Mouse (Mus musculus) spleen, adult 2 months (tissue): ENCODE measurements around the gene Hoxb3.

Experiments
- CTCF ChIP-seq: fragments of 200-500 bp; IDR thresholded peaks from 2 replicates; pipeline ENCODE4 v1.5.1; 2011; ENCODE audit warnings: mild to moderate bottlenecking, inconsistent platforms; ENCODE audit not compliant: insufficient read depth, insufficient read length, insufficient replicate concordance; ENCODE audit errors: extremely low read depth
- POLR2A ChIP-seq: fragments of 200-500 bp; IDR thresholded peaks from 2 replicates; pipeline ENCODE4 v1.6.1; 2011; ENCODE audit warnings: low read depth, low read length, inconsistent platforms

- no peak for TF ChIP-seq CTCF
- TF ChIP-seq POLR2A = no peak
These were observed 46.0 kb downstream of the Hoxb3 start for GRCm38 (mm10) chr11:96369140-96369539.
